Mouse (Mus musculus) mouse embryonic stem cell (cell line): ENCODE measurements at regions not wholly inside any gene's neighbourhood (a gene's known extent, or its start where the extent isn't known, plus 50 kb on each side); places are given as distances from the start of the nearest gene placed in this dataset.
"Not testable (repeated sequence)": the region's sequence is repeated elsewhere in the genome, so short reads cannot be mapped to it uniquely, and the experiment has no call there.

ENCODE experiments used
- in situ Hi-C, 2 experiments: fragments of 300-500 bp; cut with MboI; formaldehyde crosslinking; loops; 1 replicate in 1 of 2; 3 replicates in 1 of 2; pipeline ENCODE4 v1.14.3; 2019 to 2020; ENCODE audit warnings: low sequenced_read_pairs in 2 of 2, low pct_unique_long_range_greater_than_20kb in 1 of 2, mixed read lengths in 1 of 2; ENCODE audit not compliant: unreplicated experiment in 1 of 2

GRCm38 (mm10) chr13:78935990-78936650 is 736.6 kb upstream of the Nr2f1 start:
- in situ Hi-C loops: no loop called here

GRCm38 (mm10) chr13:78928347-78928746 is 728.8 kb upstream of the Nr2f1 start:
- in situ Hi-C loops: no loop called here

GRCm38 (mm10) chr13:78920802-78921201 is 721.2 kb upstream of the Nr2f1 start:
- in situ Hi-C loops: no loop called here

- in situ Hi-C loops: no loop called here
These were observed 710.3 kb upstream of the Nr2f1 start for GRCm38 (mm10) chr13:78909839-78910238.

DNA sequence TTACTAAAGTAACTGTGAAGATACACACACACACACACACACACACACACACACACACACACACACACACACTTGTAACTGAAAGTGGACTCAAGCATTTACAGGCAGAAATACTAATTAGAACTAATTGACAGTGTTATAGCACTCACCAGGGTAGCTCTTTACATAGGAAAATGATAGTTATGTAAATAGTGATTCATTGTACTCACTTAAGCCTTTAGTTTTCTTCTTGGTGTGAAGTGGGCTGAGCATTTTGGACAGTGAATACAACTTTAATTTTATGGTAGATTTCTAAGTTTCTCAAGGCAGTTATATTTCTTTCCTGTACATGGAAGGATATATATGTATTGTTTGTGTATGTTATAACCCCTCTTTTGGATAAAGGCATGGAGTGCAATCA is 704.5 kb upstream of the Nr2f1 start:
- in situ Hi-C loops: no loop called here

DNA sequence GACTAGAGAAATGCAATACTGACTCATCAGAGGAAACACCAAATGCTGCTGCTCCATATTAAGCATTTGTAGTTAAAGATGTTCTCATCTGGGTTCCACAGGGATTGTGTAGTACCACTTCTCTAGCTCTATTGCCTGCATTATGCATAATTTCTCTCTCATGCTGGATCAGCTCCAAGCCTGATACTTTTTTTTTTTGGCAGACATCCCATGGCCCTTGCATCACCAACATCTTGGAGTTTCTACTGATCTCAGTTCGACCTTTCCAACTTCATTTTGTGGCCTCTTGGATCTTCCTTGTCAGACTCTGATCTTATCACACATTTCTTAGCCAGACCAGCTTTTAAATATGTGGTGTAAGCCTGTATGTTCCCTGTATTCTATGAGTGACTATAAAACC is 701.1 kb upstream of the Nr2f1 start:
- in situ Hi-C loops: no loop called here

GRCm38 (mm10) chr13:78892252-78892651 is 692.7 kb upstream of the Nr2f1 start:
- in situ Hi-C loops: no loop called here

GRCm38 (mm10) chr13:78883062-78883461 is 683.5 kb upstream of the Nr2f1 start:
- in situ Hi-C loops: no loop called here

DNA sequence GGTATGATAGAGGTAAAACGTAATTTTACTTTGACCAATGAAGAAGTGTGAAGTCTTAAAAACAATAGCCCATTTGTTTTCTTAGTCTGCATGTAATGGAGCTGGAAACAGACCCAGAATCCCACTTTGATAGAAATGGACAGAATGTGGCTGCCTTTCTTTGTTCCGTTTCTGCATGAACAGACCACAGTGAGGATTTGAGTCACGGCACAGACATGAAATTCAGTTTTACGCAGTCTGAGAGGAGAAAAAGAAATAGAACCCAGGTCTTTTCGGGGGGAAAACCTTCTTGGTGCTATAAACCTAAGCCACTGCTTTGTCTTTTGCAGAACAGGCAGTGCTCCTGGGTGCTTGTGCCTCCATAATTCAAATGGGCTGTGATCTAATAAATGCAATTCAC is 673.0 kb upstream of the Nr2f1 start:
- in situ Hi-C loops: no loop called here

DNA sequence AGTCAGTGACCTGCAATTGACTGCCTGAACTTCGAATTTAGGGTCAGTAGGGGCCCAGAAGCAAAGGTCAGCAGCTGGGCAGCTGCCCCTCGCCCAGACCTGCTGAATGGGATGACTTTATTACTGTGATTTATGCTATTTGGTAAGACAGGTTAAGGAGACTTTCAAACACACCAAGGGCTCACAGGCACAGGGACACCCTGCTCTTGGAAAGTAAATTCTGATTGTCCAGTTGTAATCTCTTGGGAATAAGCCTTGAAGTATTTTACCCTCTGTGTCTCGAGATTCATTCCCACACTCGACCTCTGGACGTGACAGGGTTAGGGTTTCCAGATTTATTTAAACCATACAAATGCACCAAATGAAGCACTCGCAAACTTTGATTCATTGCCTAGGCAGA is 672.4 kb upstream of the Nr2f1 start:
- in situ Hi-C loops: no loop called here

GRCm38 (mm10) chr13:78871254-78871653 is 671.7 kb upstream of the Nr2f1 start:
- in situ Hi-C loops: no loop called here

- in situ Hi-C loops: not testable (repeated sequence)
These were observed 624.8 kb upstream of the Nr2f1 start for GRCm38 (mm10) chr13:78824357-78824756.

DNA sequence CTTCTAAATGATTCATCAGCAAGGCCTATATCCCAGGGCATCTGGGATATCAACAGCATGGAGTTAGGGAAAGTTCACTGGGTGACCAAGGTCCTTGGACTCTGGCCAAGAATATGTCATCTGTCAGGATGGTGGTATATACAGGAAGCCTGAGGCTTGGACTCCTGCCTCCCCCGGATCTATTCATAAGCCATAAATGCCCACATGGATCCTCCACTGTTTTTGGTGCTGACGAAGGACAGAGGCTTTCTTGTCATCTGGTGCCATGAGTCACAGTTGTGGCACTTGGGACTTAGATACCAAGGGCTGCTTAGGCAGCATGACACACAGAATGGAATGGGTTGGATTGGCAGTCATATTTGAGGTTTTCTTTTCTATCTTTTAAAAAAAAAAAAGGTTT is 610.1 kb upstream of the Nr2f1 start:
- in situ Hi-C loops: no loop called here

DNA sequence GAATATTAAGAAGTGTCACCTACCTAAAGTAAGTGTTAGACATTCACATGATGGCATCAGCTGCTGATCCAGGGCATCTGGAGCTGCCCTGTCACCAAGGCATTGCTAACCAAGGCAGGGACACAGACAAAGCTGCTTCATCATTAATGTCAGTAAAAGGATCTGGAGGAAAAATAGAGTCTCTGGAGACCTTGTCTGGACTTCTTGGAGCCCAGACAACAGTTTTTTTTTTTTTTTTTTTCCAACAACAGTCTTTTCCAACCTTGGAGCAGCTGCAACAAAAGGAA is 603.2 kb upstream of the Nr2f1 start:
- in situ Hi-C loops: no loop called here

DNA sequence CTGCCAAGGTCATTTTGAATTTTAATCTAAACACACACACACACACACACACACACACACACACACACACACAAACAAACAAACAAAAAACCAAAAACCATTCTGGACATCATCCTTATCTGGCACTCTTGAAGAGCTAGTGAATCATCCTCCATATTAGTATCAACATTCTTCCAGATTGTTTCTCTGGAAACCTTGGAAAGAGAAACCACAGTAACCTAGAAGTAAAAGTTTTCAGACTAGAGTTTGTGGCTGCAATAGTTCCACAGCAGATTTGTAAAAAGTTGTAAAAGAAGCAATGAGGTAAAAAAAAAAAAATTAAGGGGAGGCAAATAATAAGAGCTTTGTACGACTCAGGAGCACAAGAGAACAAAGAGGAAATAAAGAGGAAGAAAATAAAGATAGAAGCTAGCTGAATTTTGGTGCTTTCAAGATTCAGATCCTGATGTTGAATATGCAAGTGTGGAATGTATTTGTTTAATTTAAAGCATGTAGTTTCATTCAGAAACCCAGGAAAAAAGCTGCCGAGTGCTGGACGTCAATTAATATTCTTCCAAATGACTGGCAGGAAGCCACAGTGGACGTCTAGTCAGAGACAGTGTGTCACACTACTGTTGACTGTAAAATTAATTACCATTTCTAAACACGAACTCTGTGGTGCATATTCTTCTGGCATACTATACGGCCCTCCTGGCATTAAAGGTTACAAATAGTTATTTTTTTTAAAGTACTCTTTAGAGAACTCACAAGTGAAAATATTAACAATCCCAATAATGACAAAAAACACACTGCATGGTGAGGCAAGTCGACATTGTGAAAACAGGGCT is 602.7 kb upstream of the Nr2f1 start:
- in situ Hi-C loops: no loop called here

- in situ Hi-C loops: no loop called here
These were observed 600.1 kb upstream of the Nr2f1 start for GRCm38 (mm10) chr13:78799641-78800040.

GRCm38 (mm10) chr13:78795228-78795627 is 595.7 kb upstream of the Nr2f1 start:
- in situ Hi-C loops: no loop called here

DNA sequence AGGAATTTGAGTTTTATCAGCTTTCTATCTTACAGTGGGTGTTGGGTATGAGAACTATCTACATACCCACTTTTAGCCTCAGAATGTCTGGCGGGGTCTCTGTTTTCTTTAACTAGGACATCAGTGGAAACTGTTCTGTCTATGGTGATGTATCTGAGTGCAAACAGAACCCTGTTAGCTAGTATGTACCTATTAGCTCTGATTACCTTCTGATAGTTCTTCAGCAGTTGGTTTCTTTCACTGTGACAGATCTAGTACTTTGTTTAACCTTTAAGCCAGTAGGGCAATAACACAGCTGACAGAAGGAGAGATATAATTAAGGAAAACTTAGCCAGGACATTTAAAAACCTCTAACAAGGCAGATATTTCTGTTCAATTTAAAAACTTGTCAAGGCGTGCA is 584.7 kb upstream of the Nr2f1 start:
- in situ Hi-C loops: no loop called here

GRCm38 (mm10) chr13:78783591-78784240 is 584.2 kb upstream of the Nr2f1 start:
- in situ Hi-C loops: no loop called here
